Mouse (Mus musculus): ENCODE data around the gene Krtap10-10.

The Krtap10-10 gene

DNA sequence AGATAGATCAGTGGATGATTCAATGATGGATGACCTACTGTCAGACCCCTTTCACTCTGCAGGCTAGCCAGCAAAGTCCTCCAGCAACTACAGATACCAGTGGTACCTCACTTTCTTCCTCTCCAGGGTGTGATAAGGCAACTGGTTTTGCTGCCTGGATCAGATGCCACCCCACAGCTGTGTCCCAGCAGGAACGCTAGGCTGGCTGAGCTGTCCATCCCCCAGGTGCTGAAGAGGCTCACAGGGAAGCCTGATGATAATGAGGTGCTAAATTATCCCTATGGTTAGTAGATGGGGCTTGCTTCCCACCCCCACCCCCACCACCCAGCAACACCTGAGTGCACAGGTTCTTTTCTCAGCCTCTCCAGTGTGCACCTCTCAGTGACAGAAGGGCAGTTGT is 31.8 kb downstream of the Krtap10-10 start:
- in situ Hi-C loops (cut with MboI), result no loop called here

- in situ Hi-C loops (cut with MboI), result no loop called here
These were observed 33.9 kb downstream of the Krtap10-10 start for GRCm38 (mm10) chr10:77869651-77870050.

DNA sequence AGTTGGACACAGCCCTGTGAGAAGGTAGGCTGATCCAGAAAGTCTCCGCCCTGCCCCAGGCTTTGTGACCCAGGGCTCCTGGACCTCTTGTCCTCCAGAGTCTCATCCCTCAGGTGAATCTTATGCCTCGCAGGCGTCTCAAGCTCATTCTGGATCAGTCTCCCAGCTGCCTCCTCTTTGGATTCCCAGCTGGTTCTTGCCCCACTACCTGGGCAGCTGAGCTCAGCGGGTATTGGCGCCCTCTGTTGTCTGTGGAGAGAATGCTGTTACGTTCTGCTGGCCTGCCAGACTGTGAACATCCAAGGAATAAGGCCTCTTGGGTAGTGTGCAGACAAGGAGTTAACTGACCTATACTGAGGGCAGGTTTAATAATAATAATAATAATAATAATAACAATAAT is 43.2 kb downstream of the Krtap10-10 start:
- in situ Hi-C loops (cut with MboI), result no loop called here

- in situ Hi-C loops (cut with MboI), result no loop called here
These were observed 44.6 kb downstream of the Krtap10-10 start for GRCm38 (mm10) chr10:77880305-77880704.

DNA sequence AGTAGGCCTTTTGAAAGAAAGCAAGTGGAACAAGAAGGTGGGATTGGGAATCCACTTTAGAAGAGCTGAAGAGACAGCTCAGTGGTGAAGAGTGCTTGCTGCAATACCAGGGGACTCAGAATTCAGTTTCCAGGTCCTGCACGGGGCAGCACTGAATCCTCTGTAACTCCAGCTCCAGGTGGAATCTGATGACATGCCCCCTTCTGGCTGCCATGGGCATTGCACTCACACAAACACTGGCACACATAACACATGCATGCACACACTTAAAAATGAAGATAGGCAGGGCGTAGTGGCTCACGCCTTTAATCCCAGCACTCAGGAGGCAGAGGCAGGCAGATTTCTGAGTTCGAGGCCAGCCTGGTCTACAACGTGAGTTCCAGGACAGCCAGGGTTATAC is 46.8 kb downstream of the Krtap10-10 start:
- in situ Hi-C loops (cut with MboI), result no loop called here

- in situ Hi-C loops (cut with MboI), result no loop called here
These were observed 50.4 kb downstream of the Krtap10-10 start for GRCm38 (mm10) chr10:77886007-77886747.

All from mature B cell (primary cell).